Mouse (Mus musculus): ENCODE results near the gene Gm14412. TPM values are rescaled to one million over a fixed set of nuclear protein-coding genes. Genes with fewer than 3 reads are reported as not detected.
"Not testable (repeated sequence)": the region's sequence is repeated elsewhere in the genome, so short reads cannot be mapped to it uniquely, and the experiment has no call there.

Gm14412 gene
- not detected in 2 replicates for polyA plus RNA-seq (2012; ENCODE audit: insufficient read depth, insufficient read length, low replicate concordance, missing spikeins)

- H3K4me1 ChIP-seq (ENCODE audit: control insufficient read depth, insufficient read depth, low read length); H3K27ac ChIP-seq (ENCODE audit: insufficient read depth, low read depth, low read length); H3K4me3 ChIP-seq (ENCODE audit: insufficient read depth, low read depth, low read length): not testable (repeated sequence)
- 87% methylated on average over 2 of the region's 2 CpGs for WGBS
Measured at GRCm38 (mm10) chr2:177324257-177324733, at the start of gene Gm14412. Gene Gm14412, minus strand, starts transcription at chr2:177324307.

- WGBS = 81% methylated on average over 4 of the region's 4 CpGs
- H3K27ac ChIP-seq (ENCODE audit: insufficient read depth, low read depth, low read length); H3K4me1 ChIP-seq (ENCODE audit: control insufficient read depth, insufficient read depth, low read length); H3K4me3 ChIP-seq (ENCODE audit: insufficient read depth, low read depth, low read length): not testable (repeated sequence)
Measured at GRCm38 (mm10) chr2:177329661-177330292, 5.7 kb upstream of the Gm14412 start.

GRCm38 (mm10) chr2:177321361-177321760 lies 2.7 kb downstream of the Gm14412 start:
- H3K4me3 ChIP-seq (ENCODE audit: insufficient read depth, low read depth, low read length); H3K4me1 ChIP-seq (ENCODE audit: control insufficient read depth, insufficient read depth, low read length); H3K27ac ChIP-seq (ENCODE audit: insufficient read depth, low read depth, low read length): not testable (repeated sequence)

- 60% methylated on average over 2 of the region's 2 CpGs for WGBS
- not testable (repeated sequence) for H3K27ac ChIP-seq (ENCODE audit: insufficient read depth, low read depth, low read length); H3K4me1 ChIP-seq (ENCODE audit: control insufficient read depth, insufficient read depth, low read length); H3K4me3 ChIP-seq (ENCODE audit: insufficient read depth, low read depth, low read length)
Measured at GRCm38 (mm10) chr2:177320786-177321320, 3.3 kb downstream of the Gm14412 start.

- no peaks in the 10 kb centered on the region for H3K4me1 ChIP-seq (ENCODE audit: control insufficient read depth, insufficient read depth, low read length)
- WGBS = 75% methylated on average over 1 of the region's 1 CpGs
- no peak overlapping the region for H3K4me3 ChIP-seq (ENCODE audit: insufficient read depth, low read depth, low read length)
- no peak for TF ChIP-seq POLR2A (IDR thresholded peaks at IDR 0.05; ENCODE audit: insufficient read depth, low read depth, low read length)
- TF ChIP-seq CTCF (IDR thresholded peaks at IDR 0.05; ENCODE audit: insufficient read depth, low read depth, low read length) = no peak
- no peak overlapping the region for H3K27ac ChIP-seq (ENCODE audit: insufficient read depth, low read depth, low read length)
Measured at GRCm38 (mm10) chr2:177318996-177319395, 5.1 kb downstream of the Gm14412 start.

- H3K27ac ChIP-seq (ENCODE audit: insufficient read depth, low read depth, low read length); H3K4me3 ChIP-seq (ENCODE audit: insufficient read depth, low read depth, low read length); H3K4me1 ChIP-seq (ENCODE audit: control insufficient read depth, insufficient read depth, low read length): not testable (repeated sequence)
- WGBS = 91% methylated on average over 4 of the region's 4 CpGs
Measured at GRCm38 (mm10) chr2:177309627-177310026, 14.5 kb downstream of the Gm14412 start.

GRCm38 (mm10) chr2:177304980-177305379 lies 19.1 kb downstream of the Gm14412 start:
- H3K4me1 ChIP-seq (ENCODE audit: control insufficient read depth, insufficient read depth, low read length); H3K4me3 ChIP-seq (ENCODE audit: insufficient read depth, low read depth, low read length); H3K27ac ChIP-seq (ENCODE audit: insufficient read depth, low read depth, low read length): not testable (repeated sequence)
- WGBS = no CpG with 5 or more reads among the region's 2 CpGs

- WGBS = 18% methylated on average over 3 of the region's 3 CpGs
- H3K27ac ChIP-seq (ENCODE audit: insufficient read depth, low read depth, low read length); H3K4me3 ChIP-seq (ENCODE audit: insufficient read depth, low read depth, low read length); H3K4me1 ChIP-seq (ENCODE audit: control insufficient read depth, insufficient read depth, low read length): not testable (repeated sequence)
Measured at GRCm38 (mm10) chr2:177283701-177284100, 40.4 kb downstream of the Gm14412 start.

GRCm38 (mm10) chr2:177277754-177278153 lies 46.4 kb downstream of the Gm14412 start:
- H3K4me1 ChIP-seq (ENCODE audit: control insufficient read depth, insufficient read depth, low read length); H3K27ac ChIP-seq (ENCODE audit: insufficient read depth, low read depth, low read length); H3K4me3 ChIP-seq (ENCODE audit: insufficient read depth, low read depth, low read length): not testable (repeated sequence)
- 69% methylated on average over 2 of the region's 2 CpGs for WGBS

- H3K4me1 ChIP-seq (ENCODE audit: control insufficient read depth, insufficient read depth, low read length) = not testable (repeated sequence)
- WGBS = 78% methylated on average over 2 of the region's 2 CpGs
Measured at GRCm38 (mm10) chr2:177272237-177272636, 51.9 kb downstream of the Gm14412 start.

GRCm38 (mm10) chr2:177266936-177267335 lies 57.2 kb downstream of the Gm14412 start, which contains the start of gene Gm14409:
Gene Gm14409, minus strand, starts transcription at chr2:177267036.
- H3K4me3 ChIP-seq (ENCODE audit: insufficient read depth, low read depth, low read length); H3K4me1 ChIP-seq (ENCODE audit: control insufficient read depth, insufficient read depth, low read length); H3K27ac ChIP-seq (ENCODE audit: insufficient read depth, low read depth, low read length): not testable (repeated sequence)
- WGBS = no CpG with 5 or more reads among the region's 2 CpGs

More at GRCm38 (mm10) chr2:177272237-177272636, 51.9 kb downstream of the Gm14412 start:
- not testable (repeated sequence) for H3K27ac ChIP-seq (ENCODE audit: insufficient read depth, low read depth, low read length); H3K4me3 ChIP-seq (ENCODE audit: insufficient read depth, low read depth, low read length)

Other genes starting within 250 kb of the Gm14412 start
- not detected in 2 replicates for gene Gm14401, start 250.0 kb downstream of the Gm14412 start, polyA plus RNA-seq (2012; ENCODE audit: insufficient read depth, insufficient read length, low replicate concordance, missing spikeins)
- not detected in 2 replicates for gene Gm14410, start 117.9 kb downstream of the Gm14412 start, polyA plus RNA-seq (2012; ENCODE audit: insufficient read depth, insufficient read length, low replicate concordance, missing spikeins)
- gene Gm14409, start 57.3 kb downstream of the Gm14412 start, polyA plus RNA-seq (2012; ENCODE audit: insufficient read depth, insufficient read length, low replicate concordance, missing spikeins) = not detected in 2 replicates
- not detected in 2 replicates for gene Gm14418, start 74.0 kb upstream of the Gm14412 start, polyA plus RNA-seq (2012; ENCODE audit: insufficient read depth, insufficient read length, low replicate concordance, missing spikeins)
- gene Zfp970, start 140.4 kb upstream of the Gm14412 start, polyA plus RNA-seq (2012; ENCODE audit: insufficient read depth, insufficient read length, low replicate concordance, missing spikeins) = 263 TPM in 1 of 2 replicates, not detected in the other
- gene Gm14403, start 173.9 kb upstream of the Gm14412 start, polyA plus RNA-seq (2012; ENCODE audit: insufficient read depth, insufficient read length, low replicate concordance, missing spikeins) = not detected in 2 replicates